Mouse (Mus musculus) thymus, adult 2 months (tissue): ENCODE measurements around the gene Usp54.

ENCODE experiments used
- CTCF ChIP-seq: fragments of 200-500 bp; IDR thresholded peaks from 2 replicates; pipeline ENCODE4 v1.5.1; 2012; ENCODE audit warnings: mild to moderate bottlenecking, control low read depth, low read length, moderate library complexity, borderline replicate concordance; ENCODE audit not compliant: control insufficient read depth, poor library complexity, insufficient read depth; ENCODE audit errors: extremely low read depth
- POLR2A ChIP-seq: fragments of 200-500 bp; IDR thresholded peaks from 2 replicates; pipeline ENCODE4 v1.6.1; 2012; ENCODE audit warnings: mild to moderate bottlenecking, low read length, control low read depth, moderate library complexity; ENCODE audit not compliant: control insufficient read depth, poor library complexity, insufficient read depth; ENCODE audit errors: extremely low read depth

DNA sequence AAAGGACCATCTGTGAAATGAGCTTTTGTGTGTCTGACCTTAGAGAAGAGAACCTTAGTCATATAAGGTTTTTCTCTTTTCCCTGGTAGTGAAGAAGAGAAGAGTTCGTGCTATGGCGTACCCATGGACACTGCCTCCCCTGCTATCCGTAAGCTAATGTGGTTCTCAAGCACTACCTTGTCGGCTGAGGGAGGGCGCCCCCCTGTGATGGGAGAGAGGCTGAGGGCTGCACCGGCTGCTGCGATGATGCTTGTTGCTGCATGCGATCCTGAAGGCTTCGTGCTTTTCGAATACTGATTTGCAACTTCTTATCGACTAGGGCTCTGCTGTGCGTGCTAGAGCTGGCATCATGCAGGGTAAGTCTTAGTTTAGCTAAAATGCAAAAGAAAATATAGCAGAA lies 76.2 kb downstream of the Usp54 start:
- TF ChIP-seq CTCF (no peak), POLR2A (no peak)
